Mouse (Mus musculus): ENCODE measurements around the gene Cdkl4.

- no peak for TF ChIP-seq CTCF (IDR thresholded peaks at IDR 0.05; ENCODE audit: low read depth)
- TF ChIP-seq EP300 (IDR thresholded peaks at IDR 0.05; ENCODE audit: low read depth) = no peak
Observed at GRCm38 (mm10) chr17:80578041-80578440, 428 bp upstream of the Cdkl4 start.
